Mouse (Mus musculus): ENCODE measurements at regions not wholly inside any gene's neighbourhood (a gene's known extent, or its start where the extent isn't known, plus 50 kb on each side); places are given as distances from the start of the nearest gene placed in this dataset.
"Not testable (repeated sequence)": the region's sequence is repeated elsewhere in the genome, so short reads cannot be mapped to it uniquely, and the experiment has no call there.

DNA sequence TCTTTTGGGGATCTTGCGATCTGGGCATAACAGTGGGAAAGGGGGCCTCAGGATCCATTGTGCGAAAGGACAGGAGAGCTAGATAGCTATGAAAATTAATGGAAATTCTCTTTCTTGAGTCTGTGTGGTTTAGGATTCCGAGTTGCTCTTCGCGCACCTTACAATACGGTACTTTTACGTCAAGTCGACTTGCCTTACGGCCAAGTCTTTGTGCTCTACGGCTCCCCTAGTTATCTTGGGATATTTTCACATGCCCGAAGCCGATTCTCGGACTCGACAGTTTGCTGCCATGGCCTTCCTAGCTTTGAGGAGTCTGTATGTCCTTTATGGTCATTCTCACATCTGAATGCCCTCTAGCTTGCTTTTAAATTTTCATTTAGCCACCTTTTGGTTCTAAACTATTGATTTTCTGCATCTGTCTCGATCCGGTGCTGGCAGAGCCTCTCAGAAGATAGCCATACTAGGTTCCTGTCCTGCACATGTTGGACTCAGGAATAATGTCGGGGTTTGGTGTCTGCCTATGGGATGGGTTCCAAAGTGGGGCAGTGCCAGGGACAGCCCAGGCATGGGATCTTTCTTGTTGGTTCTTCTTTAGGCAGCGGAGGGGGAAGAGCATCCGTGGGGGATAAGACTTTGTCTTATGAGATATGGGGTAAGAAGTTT lies 109.0 kb upstream of the Olfr1324 start:
- DNase-seq (ENCODE audit: low read depth, low spot score): peak; percentile 9

DNA sequence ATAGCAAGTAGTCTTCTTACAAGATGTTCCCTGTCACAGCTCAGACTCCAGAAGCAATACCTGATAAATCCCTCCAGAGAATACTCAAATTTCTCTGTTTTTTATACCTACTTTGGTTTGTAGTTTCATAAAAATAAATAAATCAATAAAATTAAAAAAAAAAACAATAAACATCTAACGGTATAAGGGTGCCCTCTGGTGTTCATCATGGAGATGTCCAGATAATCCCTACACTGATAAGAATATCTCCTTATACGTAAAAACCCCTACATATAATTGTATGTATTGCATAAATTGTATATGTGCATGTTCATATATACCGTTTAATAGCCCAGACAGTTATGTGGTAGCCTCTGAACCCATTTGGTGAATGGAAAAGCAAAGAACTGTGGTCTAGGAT lies 75.7 kb upstream of the Olfr1324 start:
- no peak for DNase-seq (ENCODE audit: low read depth, low spot score)

DNA sequence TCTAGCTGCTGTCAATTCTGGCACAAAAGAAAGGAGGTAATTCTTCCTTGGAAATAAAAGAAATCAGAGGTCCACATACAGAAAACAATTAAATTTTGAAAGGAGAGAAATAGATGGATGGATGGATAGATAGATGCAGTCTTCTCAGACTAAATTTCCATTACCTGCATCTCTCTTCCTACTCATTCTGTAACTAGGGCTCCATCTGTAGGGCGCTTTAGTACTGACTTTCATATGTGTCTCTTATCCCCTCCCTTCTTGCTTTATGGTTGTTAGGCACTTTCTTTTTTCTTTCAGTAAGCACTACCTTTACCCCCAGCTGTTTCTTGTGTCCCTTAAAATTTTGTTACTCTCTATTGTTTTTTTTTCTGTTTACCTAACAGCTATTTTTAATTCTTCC lies 72.9 kb upstream of the Olfr1324 start:
- no peak for DNase-seq (ENCODE audit: low read depth, low spot score)

DNA sequence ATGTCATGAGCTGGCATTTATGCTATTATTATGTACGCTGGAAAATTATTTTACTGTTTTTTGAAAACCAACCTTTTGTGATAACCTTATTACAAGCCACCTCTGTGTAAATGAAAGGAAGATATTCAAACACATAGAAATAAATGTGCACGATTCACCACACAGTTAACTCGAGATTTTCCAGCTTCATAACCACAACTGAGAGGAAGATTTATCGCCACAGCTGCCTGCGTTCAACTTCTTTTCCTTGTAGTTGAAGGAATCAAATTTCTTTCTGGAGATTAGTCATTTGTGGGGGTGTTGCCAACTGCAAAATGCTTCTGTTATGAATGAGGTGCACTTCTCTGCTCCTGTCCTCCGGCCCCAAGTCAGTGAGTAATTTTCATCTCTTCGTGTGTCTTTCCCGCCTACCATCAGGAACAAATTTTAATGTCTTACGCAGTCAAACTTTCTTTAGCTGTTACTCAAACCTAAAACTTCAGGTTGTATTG lies 62.2 kb upstream of the Olfr1324 start:
- not testable (repeated sequence) for DNase-seq (ENCODE audit: low read depth, low spot score)

Measured in WW6 (cell line).